Mouse (Mus musculus) MEL (cell line): ENCODE results near the gene Myo18b. TPM values are rescaled to one million over a fixed set of nuclear protein-coding genes. Genes with fewer than 3 reads are reported as not detected.

Experiments
- DNase-seq: peaks from one replicate; pipeline ENCODE4 v3.0.0; 2011; ENCODE audit warnings: low read depth, low spot score
- H3K27ac ChIP-seq: 2 replicates; pipeline ENCODE4 v1.5.1; 2012; ENCODE audit warnings: low read depth, mild to moderate bottlenecking, control low read depth, low read length, moderate library complexity; ENCODE audit not compliant: control insufficient read depth
- H3K27me3 ChIP-seq, 2 experiments: fragments of 150-350 bp in 1 of 2; sonication (generic) in 1 of 2; 2 replicates each; pipeline ENCODE4 v1.6.1; 2012; ENCODE audit warnings: low read length in 2 of 2, mild to moderate bottlenecking in 2 of 2, improper control_type of control experiment in 1 of 2, moderate library complexity in 1 of 2; ENCODE audit not compliant: insufficient read depth in 2 of 2, control insufficient read depth in 1 of 2
- H3K36me3 ChIP-seq, 2 experiments: 2 replicates each; pipeline ENCODE4 v1.6.1; 2012 to 2014; ENCODE audit warnings: low read length in 2 of 2, improper control_type of control experiment in 1 of 2, inconsistent platforms in 1 of 2, mild to moderate bottlenecking in 1 of 2; ENCODE audit not compliant: insufficient read depth in 2 of 2, control insufficient read depth in 1 of 2
- H3K4me1 ChIP-seq, 2 experiments: fragments of 150-350 bp in 1 of 2; sonication (generic) in 1 of 2; 2 replicates each; pipeline ENCODE4 v1.6.1; 2012; ENCODE audit warnings: low read length in 2 of 2, improper control_type of control experiment in 1 of 2, mild to moderate bottlenecking in 1 of 2; ENCODE audit not compliant: insufficient read depth in 2 of 2, control insufficient read depth in 1 of 2
- H3K4me3 ChIP-seq, 2 experiments: fragments of 150-350 bp in 1 of 2; sonication (generic) in 1 of 2; 2 replicates each; pipeline ENCODE4 v1.5.1; 2012; ENCODE audit warnings: low read depth in 2 of 2, low read length in 2 of 2, mild to moderate bottlenecking in 2 of 2, moderate library complexity in 2 of 2, control low read depth in 1 of 2, improper control_type of control experiment in 1 of 2; ENCODE audit not compliant: control insufficient read depth in 1 of 2, insufficient read depth in 1 of 2
- H3K79me2 ChIP-seq: 2 replicates; pipeline ENCODE4 v1.6.1; 2012; ENCODE audit warnings: mild to moderate bottlenecking, low read length, moderate library complexity; ENCODE audit not compliant: control insufficient read depth, poor library complexity, insufficient read depth
- H3K9ac ChIP-seq: 2 replicates; pipeline ENCODE4 v1.6.1; 2012; ENCODE audit warnings: low read depth, mild to moderate bottlenecking, control low read depth, low read length, moderate library complexity; ENCODE audit not compliant: control insufficient read depth, poor library complexity, severe bottlenecking
- H3K9me3 ChIP-seq: fragments of 150-350 bp; sonication (generic); replicated peaks from 2 replicates; pipeline ENCODE4 v1.6.1; 2012; ENCODE audit warnings: mild to moderate bottlenecking, low read length, improper control_type of control experiment, moderate library complexity; ENCODE audit not compliant: insufficient read depth
- BHLHE40 ChIP-seq: IDR thresholded peaks from 2 replicates; pipeline ENCODE4 v1.6.1; 2012; ENCODE audit warnings: low read depth, mild to moderate bottlenecking, inconsistent platforms, low read length, improper control_type of control experiment, borderline replicate concordance
- ELF1 ChIP-seq: IDR thresholded peaks from 2 replicates; pipeline ENCODE4 v1.6.1; 2014; ENCODE audit warnings: low read depth, mild to moderate bottlenecking, inconsistent platforms, low read length, improper control_type of control experiment, moderate library complexity
- EP300 ChIP-seq, 2 experiments: IDR thresholded peaks; 2 replicates each; pipeline ENCODE4 v1.6.1; 2011; ENCODE audit warnings: improper control_type of control experiment in 2 of 2, low read length in 2 of 2, low read depth in 1 of 2, mild to moderate bottlenecking in 1 of 2
- ETS1 ChIP-seq: IDR thresholded peaks from 2 replicates; pipeline ENCODE4 v1.6.1; 2012; ENCODE audit warnings: low read depth, mild to moderate bottlenecking, inconsistent platforms, low read length, improper control_type of control experiment, moderate library complexity
- GATA1 ChIP-seq: IDR thresholded peaks from 2 replicates; pipeline ENCODE4 v1.6.1; 2011; ENCODE audit warnings: low read depth, low read length, improper control_type of control experiment
- HCFC1 ChIP-seq: IDR thresholded peaks from 2 replicates; pipeline ENCODE4 v1.6.1; 2012; ENCODE audit warnings: low read depth, mild to moderate bottlenecking, inconsistent platforms, low read length, improper control_type of control experiment, moderate library complexity
- JUND ChIP-seq: IDR thresholded peaks from 2 replicates; pipeline ENCODE4 v1.6.1; 2011; ENCODE audit warnings: low read depth, mild to moderate bottlenecking, improper control_type of control experiment, low read length
- KAT2A ChIP-seq: conservative IDR thresholded peaks from 2 replicates; pipeline ENCODE4 v1.6.1; 2012; ENCODE audit warnings: low read depth, low read length, improper control_type of control experiment, inconsistent platforms
- MAZ ChIP-seq: IDR thresholded peaks from 2 replicates; pipeline ENCODE4 v1.6.1; 2012; ENCODE audit warnings: low read depth, mild to moderate bottlenecking, inconsistent platforms, low read length, improper control_type of control experiment
- MYB ChIP-seq: IDR thresholded peaks from 2 replicates; pipeline ENCODE4 v1.6.1; 2011; ENCODE audit warnings: mild to moderate bottlenecking, low read depth, low read length, improper control_type of control experiment
- MYC ChIP-seq: IDR thresholded peaks from 2 replicates; pipeline ENCODE4 v1.6.1; 2011; ENCODE audit warnings: low read depth, mild to moderate bottlenecking, low read length, improper control_type of control experiment, moderate library complexity
- NRF1 ChIP-seq: IDR thresholded peaks from 2 replicates; pipeline ENCODE4 v1.6.1; 2014; ENCODE audit warnings: low read depth, mild to moderate bottlenecking, inconsistent platforms, low read length, improper control_type of control experiment, moderate library complexity; ENCODE audit not compliant: poor library complexity, insufficient read depth, severe bottlenecking
- POLR2AphosphoS2 ChIP-seq: IDR thresholded peaks from 2 replicates; pipeline ENCODE4 v1.6.1; 2011; ENCODE audit warnings: low read length, improper control_type of control experiment
- POLR2AphosphoS5 ChIP-seq: IDR thresholded peaks from 2 replicates; pipeline ENCODE4 v1.6.1; 2012; ENCODE audit warnings: low read depth, borderline replicate concordance, mild to moderate bottlenecking, inconsistent platforms, low read length, moderate library complexity, mixed read lengths
- RAD21 ChIP-seq: IDR thresholded peaks from 2 replicates; pipeline ENCODE4 v1.6.1; 2011; ENCODE audit warnings: mild to moderate bottlenecking, low read depth, low read length, improper control_type of control experiment
- SIN3A ChIP-seq: IDR thresholded peaks from 2 replicates; pipeline ENCODE4 v1.6.1; 2012; ENCODE audit warnings: low read length, improper control_type of control experiment, inconsistent platforms
- TAL1 ChIP-seq: IDR thresholded peaks from 2 replicates; pipeline ENCODE4 v1.6.1; 2012; ENCODE audit warnings: mild to moderate bottlenecking, inconsistent platforms, low read length, moderate library complexity, mixed read lengths
- UBTF ChIP-seq: IDR thresholded peaks from 2 replicates; pipeline ENCODE4 v1.6.1; 2012; ENCODE audit warnings: low read depth, mild to moderate bottlenecking, inconsistent platforms, low read length, improper control_type of control experiment, moderate library complexity, borderline replicate concordance; ENCODE audit not compliant: insufficient read depth
- USF1 ChIP-seq: IDR thresholded peaks from 2 replicates; pipeline ENCODE4 v1.6.1; 2014; ENCODE audit warnings: low read depth, mild to moderate bottlenecking, inconsistent platforms, low read length, improper control_type of control experiment, moderate library complexity
- USF2 ChIP-seq, 2 experiments: IDR thresholded peaks; 2 replicates each; pipeline ENCODE4 v1.6.1; 2011 to 2012; ENCODE audit warnings: improper control_type of control experiment in 2 of 2, low read length in 2 of 2, borderline replicate concordance in 1 of 2, inconsistent platforms in 1 of 2, low read depth in 1 of 2, mild to moderate bottlenecking in 1 of 2; ENCODE audit not compliant: insufficient read depth in 1 of 2
- ZKSCAN1 ChIP-seq: IDR thresholded peaks from 2 replicates; pipeline ENCODE4 v1.6.1; 2012; ENCODE audit warnings: low read depth, mild to moderate bottlenecking, inconsistent platforms, low read length, improper control_type of control experiment, moderate library complexity
- ZMIZ1 ChIP-seq: IDR thresholded peaks from 2 replicates; pipeline ENCODE4 v1.6.1; 2012; ENCODE audit warnings: low read depth, mild to moderate bottlenecking, inconsistent platforms, low read length, improper control_type of control experiment, moderate library complexity
- ZNF384 ChIP-seq: IDR thresholded peaks from 2 replicates; pipeline ENCODE4 v1.6.1; 2012; ENCODE audit warnings: low read depth, mild to moderate bottlenecking, inconsistent platforms, low read length, improper control_type of control experiment
- polyA plus RNA-seq, 2 experiments: library from polyadenylated mRNA; stranded (reverse) in 1 of 2; unstranded in 1 of 2; fragments of >175 nt in 1 of 2; fragments of >200 nt in 1 of 2; gene quantifications; 2 replicates each; pipeline versions ENCODE4 v1.2.1 to v1.2.4; 2012; ENCODE audit warnings: low replicate concordance in 2 of 2, low read depth in 1 of 2; ENCODE audit not compliant: insufficient read length in 2 of 2, insufficient read depth in 1 of 2, missing spikeins in 1 of 2
- total RNA-seq: library from RNA; depleted of rRNA; stranded (reverse); fragments of 300-350 nt; gene quantifications from 2 replicates; pipeline ENCODE4 v1.2.3, GENCODE M21; 2012

The Myo18b gene
- total and polyA plus RNA-seq, 3 experiments = not detected

- no peaks in the 10 kb centered on the region for H3K9me3 ChIP-seq
- H3K4me1 ChIP-seq = no peaks in the 10 kb centered on the region
- no peaks in the 10 kb centered on the region for H3K36me3 ChIP-seq
- H3K9ac ChIP-seq = no peak overlapping the region
- no peak overlapping the region for H3K27ac ChIP-seq
- H3K27me3 ChIP-seq = no peaks in the 10 kb centered on the region
- TF ChIP-seq EP300 (IDR thresholded peaks at IDR 0.05; ENCODE audit: low read depth in 1 of 2, low read length in 2 of 2) = no peak
- no peak for TF ChIP-seq ZMIZ1
- TF ChIP-seq GATA1 = no peak
- no peak for TF ChIP-seq TAL1
- TF ChIP-seq USF1 = no peak
- no peak overlapping the region for H3K4me3 ChIP-seq
- no peaks in the 10 kb centered on the region for H3K79me2 ChIP-seq
- DNase-seq = no peak
Measured at GRCm38 (mm10) chr5:112667153-112667552, 229.0 kb downstream of the Myo18b start.

GRCm38 (mm10) chr5:112665661-112666060, 230.5 kb downstream of the Myo18b start:
- H3K4me3 ChIP-seq = no peak overlapping the region
- H3K79me2 ChIP-seq = no peaks in the 10 kb centered on the region
- TF ChIP-seq ZKSCAN1 = no peak
- no peak for TF ChIP-seq RAD21
- no peak for TF ChIP-seq MYB
- TF ChIP-seq, all 39 proteins: peak for 0
- Histone ChIP-seq H3K27me3 (no peaks in the 10 kb centered on the region), H3K4me1 (no peaks in the 10 kb centered on the region), H3K9me3 (no peaks in the 10 kb centered on the region), H3K27ac (no peak overlapping the region), H3K9ac (no peak overlapping the region), H3K36me3 (no peaks in the 10 kb centered on the region)
- no peak for DNase-seq

GRCm38 (mm10) chr5:112663701-112664100, 232.5 kb downstream of the Myo18b start:
- Histone ChIP-seq H3K9me3 (no peaks in the 10 kb centered on the region), H3K4me1 (no peaks in the 10 kb centered on the region), H3K27ac (no peak overlapping the region), H3K9ac (no peak overlapping the region)
- DNase-seq = no peak
- TF ChIP-seq POLR2AphosphoS2 = no peak
- TF ChIP-seq JUND = no peak
- no peak for TF ChIP-seq BHLHE40
- TF ChIP-seq POLR2AphosphoS5 = no peak
- no peak for TF ChIP-seq HCFC1
- no peak for TF ChIP-seq UBTF
- no peak for TF ChIP-seq ELF1
- no peak for TF ChIP-seq ZNF384
- TF ChIP-seq ETS1 = no peak
- no peak for TF ChIP-seq MYC
- TF ChIP-seq SIN3A = no peak
- TF ChIP-seq NRF1 = no peak
- no peak for TF ChIP-seq KAT2A
- no peak for TF ChIP-seq USF2 (IDR thresholded peaks at IDR 0.05; ENCODE audit: borderline replicate concordance in 1 of 2, insufficient read depth in 1 of 2, low read depth in 1 of 2, low read length in 2 of 2)
- TF ChIP-seq MAZ = no peak
- TF ChIP-seq, all 39 proteins: peak for 0
- Histone ChIP-seq H3K27me3 (no peaks in the 10 kb centered on the region), H3K4me3 (no peak overlapping the region), H3K79me2 (no peaks in the 10 kb centered on the region), H3K36me3 (no peaks in the 10 kb centered on the region)
